Mouse (Mus musculus) embryonic stem cell, embryonic (primary cell): Measurements from ENCODE around the gene Gpld1.
"Not testable (repeated sequence)": the region's sequence is repeated elsewhere in the genome, so short reads cannot be mapped to it uniquely, and the experiment has no call there.

ENCODE experiments used
- CTCF ChIA-PET, 4 experiments: fragments of 300-600 bp in 2 of 4; fragments of 350-600 bp in 2 of 4; sonication (Branson Sonifier 250); formaldehyde crosslinking; loops; one replicate each; lab custom pipeline; 2022; ENCODE audit warnings: inconsistent platforms in 2 of 4; lab: Charles Lee
- POLR2A ChIA-PET, 4 experiments: fragments of 300-600 bp in 2 of 4; fragments of 350-600 bp in 2 of 4; sonication (Branson Sonifier 250); formaldehyde crosslinking; loops; one replicate each; lab custom pipeline; 2022; ENCODE audit warnings: antibody characterized with exemption in 4 of 4, inconsistent platforms in 1 of 4; lab: Charles Lee

Gpld1 gene

DNA sequence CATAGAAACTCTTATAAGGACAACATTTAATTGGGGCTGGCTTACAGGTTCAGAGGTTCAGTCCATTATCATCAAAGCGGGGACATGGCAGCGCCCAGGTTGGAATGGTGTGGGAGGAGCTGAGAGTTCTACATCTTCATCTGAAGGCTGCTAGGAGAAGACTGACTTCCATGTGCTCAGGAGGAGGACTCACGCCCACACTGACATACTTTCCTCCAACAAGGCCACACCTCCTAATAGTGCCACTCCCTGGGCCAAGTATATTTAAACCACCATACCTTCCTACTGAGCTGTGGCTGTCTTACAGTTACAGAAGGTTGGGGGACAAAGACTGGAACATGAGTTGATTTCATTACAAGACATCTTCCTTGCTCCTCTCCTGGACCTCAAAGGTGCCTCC is 28.8 kb downstream of the Gpld1 start:
- POLR2A ChIA-PET, result not testable (repeated sequence)
- CTCF ChIA-PET, result interaction anchor here in 2 of 4 experiments (0.6 to 0.7 kb wide), 2 partner anchors 35 to 64 kb away, joined by 3 read pairs; partner anchors contain the start of gene Aldh5a1 (in 1 of the 2)

- POLR2A ChIA-PET, result no interaction called here
Observed at GRCm38 (mm10) chr13:24976384-24976783, 33.4 kb downstream of the Gpld1 start.

GRCm38 (mm10) chr13:24977820-24978342 is 34.9 kb downstream of the Gpld1 start:
- CTCF ChIA-PET, result no interaction called here
- POLR2A ChIA-PET, result interaction anchor here in 1 of 4 experiments (0.7 kb wide), 1 partner anchor 166 kb away, joined by 4 read pairs; no protein-coding TSS in a partner anchor

More at GRCm38 (mm10) chr13:24976384-24976783, 33.4 kb downstream of the Gpld1 start:
- CTCF ChIA-PET, result interaction anchor here in 1 of 4 experiments (0.6 kb wide), 1 partner anchor 1183 kb away, joined by 3 read pairs; no protein-coding TSS in a partner anchor

- ChIA-PET POLR2A (no interaction called here), CTCF (no interaction called here)
Observed at GRCm38 (mm10) chr13:24981031-24981430, 38.1 kb downstream of the Gpld1 start.

GRCm38 (mm10) chr13:24985435-24985834 is 42.5 kb downstream of the Gpld1 start:
- CTCF ChIA-PET, result interaction anchor here in 1 of 4 experiments (3.2 kb wide), 1 partner anchor 46 kb away, joined by 19 read pairs; no protein-coding TSS in a partner anchor

DNA sequence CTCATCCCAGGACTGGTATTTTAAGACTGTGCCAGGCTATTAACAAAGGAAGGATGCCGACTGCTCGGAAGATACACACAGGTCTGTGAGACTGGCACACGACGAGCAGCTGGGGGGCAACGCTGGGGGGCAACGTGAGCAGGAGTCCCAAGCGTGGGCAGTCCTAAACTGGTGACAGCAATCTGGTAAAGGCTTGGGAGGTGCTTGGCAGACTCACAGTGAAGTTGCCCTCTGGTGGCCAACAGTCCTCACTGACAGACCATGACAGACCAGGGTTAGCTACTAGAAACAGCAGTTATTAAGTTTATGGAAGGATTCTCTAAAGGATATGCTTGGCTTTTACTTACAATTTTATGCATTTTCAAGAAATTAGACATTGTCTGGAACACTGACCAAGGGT is 45.4 kb downstream of the Gpld1 start:
- ChIA-PET CTCF (interaction anchor here (0.6 to 1.3 kb wide), 7 partner anchors 50 to 139 kb away, joined by 3 to 7 read pairs (median 4); partner anchors contain the start of gene Aldh5a1 (in 3 of the 4)), POLR2A (interaction anchor here in 1 of 4 experiments (1.0 kb wide), 1 partner anchor 51 kb away, joined by 4 read pairs; the partner anchor contains the start of gene Aldh5a1)

More at GRCm38 (mm10) chr13:24985435-24985834, 42.5 kb downstream of the Gpld1 start:
- POLR2A ChIA-PET, result no interaction called here

DNA sequence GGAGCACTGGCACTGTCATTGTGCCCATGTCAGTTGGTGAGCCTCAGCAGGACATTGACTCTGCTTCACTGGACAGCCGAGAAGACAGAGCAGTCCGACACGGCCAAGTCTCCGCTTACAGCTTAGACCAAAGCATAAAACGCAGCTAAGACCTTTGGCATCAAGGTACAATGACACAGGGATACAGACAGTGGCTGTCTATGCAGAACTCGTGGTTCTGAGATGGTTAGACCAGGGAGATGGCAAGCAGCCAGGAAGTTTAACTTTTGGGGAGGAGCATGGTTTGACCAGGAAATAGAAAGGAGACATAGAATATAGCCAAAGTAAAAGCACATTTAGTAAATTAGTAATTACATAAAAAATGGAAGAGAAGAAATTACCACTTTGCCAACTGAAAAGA is 46.1 kb downstream of the Gpld1 start:
- CTCF ChIA-PET, result interaction anchor here (0.6 to 3.4 kb wide), 8 partner anchors 10 to 139 kb away, joined by 3 to 11 read pairs (median 4); partner anchors contain the start of gene Aldh5a1 (in 3 of the 4)
- POLR2A ChIA-PET, result interaction anchor here in 1 of 4 experiments (1.0 kb wide), 1 partner anchor 52 kb away, joined by 4 read pairs; the partner anchor contains the start of gene Aldh5a1

DNA sequence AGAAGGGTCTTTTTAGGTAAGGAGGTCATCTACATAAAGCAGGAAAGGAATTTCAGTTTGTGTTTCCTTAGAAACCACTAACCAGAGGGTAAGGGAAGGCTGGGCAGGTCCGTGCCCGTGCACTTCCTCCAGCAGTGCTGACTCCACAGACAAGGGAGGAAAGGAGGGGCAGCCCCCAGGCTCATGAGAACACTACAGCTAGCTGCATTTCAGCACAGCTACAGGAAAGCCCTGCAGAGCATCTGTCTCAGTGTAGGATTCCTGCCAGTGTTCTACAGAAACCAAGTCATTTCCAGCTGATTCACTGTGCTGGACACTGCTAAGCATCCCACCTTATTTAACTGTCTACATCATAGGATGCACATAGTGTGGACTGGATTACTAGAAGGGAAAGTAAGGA is 50.2 kb downstream of the Gpld1 start:
- ChIA-PET CTCF (no interaction called here), POLR2A (no interaction called here)

- CTCF ChIA-PET, result interaction anchor here in 1 of 4 experiments (1.1 kb wide), 1 partner anchor 10 kb away, joined by 5 read pairs; no protein-coding TSS in a partner anchor
- POLR2A ChIA-PET, result interaction anchor here in 2 of 4 experiments (0.6 to 1.9 kb wide), 5 partner anchors 19 to 584 kb away, joined by 3 to 5 read pairs (median 3); no protein-coding TSS in a partner anchor
Observed at GRCm38 (mm10) chr13:24999538-24999937, 56.6 kb downstream of the Gpld1 start.

DNA sequence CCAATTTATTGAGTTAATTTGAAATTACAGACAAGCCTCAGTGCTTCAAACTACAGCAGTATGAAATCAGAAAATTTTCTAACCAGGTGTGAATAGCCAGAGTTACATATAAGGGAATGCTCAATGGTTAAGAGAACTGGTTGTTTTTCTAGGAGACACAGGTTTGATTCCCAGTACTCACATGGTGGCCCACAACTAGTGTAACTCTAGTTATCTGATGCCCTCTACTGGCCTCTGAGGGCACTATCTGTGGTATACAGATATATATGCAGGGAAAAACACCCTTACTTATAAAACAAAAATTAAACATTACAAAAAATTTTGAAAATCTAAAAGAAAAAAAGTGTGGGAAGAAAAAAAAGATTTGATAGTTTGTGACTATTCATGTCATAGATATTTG is 60.0 kb downstream of the Gpld1 start:
- CTCF ChIA-PET, result interaction anchor here in 1 of 4 experiments (0.6 kb wide), 1 partner anchor 284 kb away, joined by 7 read pairs; no protein-coding TSS in a partner anchor
- POLR2A ChIA-PET, result no interaction called here

DNA sequence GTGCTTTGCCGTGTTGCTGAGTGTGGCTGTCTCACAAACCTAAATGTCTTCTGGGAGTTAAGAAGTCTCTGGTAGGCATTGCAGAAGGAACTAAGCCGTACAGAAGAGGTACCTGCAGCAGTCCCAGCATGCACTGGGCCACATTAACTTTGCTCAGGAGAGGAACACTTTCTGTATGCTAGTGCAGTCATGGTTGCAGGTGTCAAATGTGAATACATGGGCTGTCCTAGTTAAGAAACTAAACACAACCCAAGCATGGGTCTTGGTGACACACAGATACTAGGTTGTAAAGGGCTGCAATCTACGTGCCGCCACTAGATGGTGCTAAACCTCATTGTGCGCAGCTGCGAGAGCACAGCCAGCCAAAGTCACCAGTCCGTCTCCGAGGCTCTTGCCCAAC is 64.2 kb downstream of the Gpld1 start:
- ChIA-PET CTCF (no interaction called here), POLR2A (no interaction called here)

DNA sequence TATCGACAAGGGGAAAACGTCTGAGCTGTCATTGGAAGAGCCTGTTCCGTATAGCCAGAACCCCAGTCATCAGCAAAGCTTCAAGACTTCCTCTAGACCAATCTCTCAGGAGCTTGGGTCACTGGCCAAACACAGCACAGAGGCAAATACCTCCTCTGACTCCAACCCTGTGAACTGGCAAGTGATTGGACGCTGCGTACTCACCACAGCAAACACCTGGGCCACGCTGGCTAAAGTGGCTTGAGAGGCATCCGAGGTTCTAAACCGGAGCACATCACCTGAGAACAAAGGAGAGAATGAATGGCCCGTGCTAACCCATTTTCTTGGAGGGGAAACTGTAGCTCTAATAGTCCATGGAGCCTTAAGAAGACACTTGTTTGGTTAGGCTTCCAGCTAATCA is 75.4 kb downstream of the Gpld1 start:
- POLR2A ChIA-PET, result interaction anchor here in 2 of 4 experiments (0.9 to 1.5 kb wide), 4 partner anchors 16 to 27 kb away, joined by 3 to 5 read pairs (median 4); no protein-coding TSS in a partner anchor
- CTCF ChIA-PET, result interaction anchor here in 2 of 4 experiments (0.5 to 0.6 kb wide), 2 partner anchors 72 to 1617 kb away, joined by 3 read pairs; no protein-coding TSS in a partner anchor

DNA sequence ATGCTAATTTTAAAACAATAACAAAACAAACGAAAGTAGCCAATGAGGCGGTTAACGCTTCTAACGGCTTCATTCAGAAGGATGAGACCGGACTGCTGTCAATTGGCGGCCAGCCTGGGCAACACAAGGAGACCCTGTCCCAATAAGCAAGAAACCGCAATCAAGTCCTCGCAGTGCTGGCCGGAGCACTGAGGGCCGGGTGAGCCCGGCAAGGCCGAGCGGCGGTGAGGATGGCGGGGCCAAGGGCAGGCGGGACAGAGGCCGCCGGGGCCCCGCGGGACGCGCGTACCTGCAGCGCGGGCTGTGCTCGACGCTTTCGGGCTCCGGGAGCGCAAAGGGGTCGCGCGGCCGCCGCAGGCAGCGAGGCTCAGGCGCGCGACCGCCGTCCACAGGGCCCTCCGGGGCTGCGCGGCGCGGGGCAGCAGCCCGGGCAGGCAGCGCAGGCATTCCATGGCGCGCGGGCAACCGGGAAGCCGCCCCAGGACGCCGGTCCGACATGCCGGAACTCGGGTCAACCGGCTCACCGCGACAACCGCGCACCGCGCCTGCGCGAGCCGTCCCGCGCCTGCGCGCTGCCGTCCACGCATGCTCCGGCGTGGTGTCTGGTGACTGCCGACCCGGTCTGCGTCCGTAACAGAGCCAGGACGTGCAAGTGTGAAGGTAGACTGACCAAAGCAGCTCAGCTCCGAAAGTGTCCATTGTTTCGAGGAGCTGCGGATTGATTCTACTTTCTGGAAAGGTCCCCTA is 77.0 kb downstream of the Gpld1 start, which contains the start of gene Mrs2:
Mrs2 (minus strand) TSS at position 587 of the 747 bp plus-strand sequence.
- ChIA-PET CTCF (interaction anchor here in 1 of 4 experiments (1.0 kb wide), 1 partner anchor 96 kb away, joined by 4 read pairs; no protein-coding TSS in a partner anchor), POLR2A (interaction anchor here in 2 of 4 experiments (0.6 to 1.8 kb wide), 5 partner anchors 16 to 1619 kb away, joined by 3 to 5 read pairs (median 4); partner anchors contain the start of gene Aldh5a1 (in 1 of the 2))

DNA sequence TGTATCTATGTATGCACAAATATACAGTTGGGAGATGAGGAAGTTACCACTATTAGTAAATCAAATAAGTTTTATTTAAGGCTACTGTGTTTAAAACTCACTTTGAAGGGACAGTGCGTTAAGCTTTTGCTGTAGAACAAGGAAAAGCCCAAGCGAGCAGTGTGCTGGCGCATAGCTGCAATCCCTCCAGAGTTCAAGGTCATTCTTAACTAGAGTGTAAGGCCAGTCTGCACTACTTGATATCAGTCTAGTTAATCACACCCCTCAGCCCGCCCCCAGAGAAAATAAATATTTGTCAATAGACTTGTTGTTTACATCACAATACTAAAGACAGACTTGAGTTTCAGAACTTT is 77.6 kb downstream of the Gpld1 start:
- ChIA-PET CTCF (interaction anchor here in 1 of 4 experiments (1.0 kb wide), 1 partner anchor 95 kb away, joined by 4 read pairs; no protein-coding TSS in a partner anchor), POLR2A (interaction anchor here in 2 of 4 experiments (0.6 to 1.8 kb wide), 4 partner anchors 34 to 1620 kb away, joined by 3 to 5 read pairs (median 4); partner anchors contain the start of gene Aldh5a1 (in 1 of the 2))

- ChIA-PET POLR2A (interaction anchor here (0.5 to 1.1 kb wide), 4 partner anchors 30 to 177 kb away, joined by 3 to 6 read pairs (median 4); no protein-coding TSS in a partner anchor), CTCF (interaction anchor here in 2 of 4 experiments (0.5 to 1.9 kb wide), 3 partner anchors 32 to 140 kb away, joined by 3 to 5 read pairs (median 5); no protein-coding TSS in a partner anchor)
Observed at GRCm38 (mm10) chr13:25022386-25022785, 79.4 kb downstream of the Gpld1 start.

- CTCF ChIA-PET, result interaction anchor here in 1 of 4 experiments (1.4 to 1.9 kb wide), 3 partner anchors 32 to 93 kb away, joined by 3 to 5 read pairs (median 5); no protein-coding TSS in a partner anchor
- POLR2A ChIA-PET, result interaction anchor here in 2 of 4 experiments (0.6 to 1.1 kb wide), 2 partner anchors 29 to 118 kb away, joined by 3 to 6 read pairs; no protein-coding TSS in a partner anchor
Observed at GRCm38 (mm10) chr13:25023129-25023528, 80.2 kb downstream of the Gpld1 start.

- ChIA-PET POLR2A (interaction anchor here in 1 of 4 experiments (0.7 kb wide), 1 partner anchor 470 kb away, joined by 4 read pairs; no protein-coding TSS in a partner anchor), CTCF (interaction anchor here (0.5 to 2.6 kb wide), 11 partner anchors 30 to 330 kb away, joined by 3 to 15 read pairs (median 5); no protein-coding TSS in a partner anchor)
Observed at GRCm38 (mm10) chr13:25024655-25025054, 81.7 kb downstream of the Gpld1 start.
